Mouse (Mus musculus) induced T-regulatory cell, adult 2 months (primary cell): Measurements from ENCODE around the gene Enah.

ENCODE experiments used
- DNase-seq: peaks from one replicate; pipeline ENCODE4 v3.0.0-alpha.2; 2012; ENCODE audit warnings: low read depth

The Enah gene

GRCm38 (mm10) chr1:181963351-181963750 is 56.4 kb downstream of the Enah start:
- DNase-seq: no peak

- no peak for DNase-seq
Observed at GRCm38 (mm10) chr1:181960383-181960782, 59.4 kb downstream of the Enah start.

- DNase-seq: no peak
Observed at GRCm38 (mm10) chr1:181958392-181958791, 61.4 kb downstream of the Enah start.

- no peak for DNase-seq
Observed at GRCm38 (mm10) chr1:181957736-181958135, 62.1 kb downstream of the Enah start.

GRCm38 (mm10) chr1:181953547-181953946 is 66.2 kb downstream of the Enah start:
- no peak for DNase-seq

- peak; percentile 40 for DNase-seq
Observed at GRCm38 (mm10) chr1:181951266-181951665, 68.5 kb downstream of the Enah start.

GRCm38 (mm10) chr1:181950721-181951120 is 69.1 kb downstream of the Enah start:
- peak; percentile 65 for DNase-seq

GRCm38 (mm10) chr1:181948191-181948590 is 71.6 kb downstream of the Enah start:
- DNase-seq: no peak

- no peak for DNase-seq
Observed at GRCm38 (mm10) chr1:181937064-181937463, 82.7 kb downstream of the Enah start.

GRCm38 (mm10) chr1:181928388-181928787 is 91.4 kb downstream of the Enah start:
- DNase-seq: peak; percentile 22

- DNase-seq: no peak
Observed at GRCm38 (mm10) chr1:181923384-181923783, 96.4 kb downstream of the Enah start.

- peak; percentile 32 for DNase-seq
Observed at GRCm38 (mm10) chr1:181921580-181922494, 98.0 kb downstream of the Enah start.

GRCm38 (mm10) chr1:181911841-181912240 is 107.9 kb downstream of the Enah start:
- DNase-seq: no peak

GRCm38 (mm10) chr1:181901706-181902373 is 118.0 kb downstream of the Enah start:
- no peak for DNase-seq

- no peak for DNase-seq
Observed at GRCm38 (mm10) chr1:181900846-181901245, 118.9 kb downstream of the Enah start.

GRCm38 (mm10) chr1:181898961-181899360 is 120.8 kb downstream of the Enah start:
- no peak for DNase-seq

- DNase-seq: no peak
Observed at GRCm38 (mm10) chr1:181896991-181897390, 122.8 kb downstream of the Enah start.

- DNase-seq: no peak
Observed at GRCm38 (mm10) chr1:181893721-181894120, 126.1 kb downstream of the Enah start.

GRCm38 (mm10) chr1:181889670-181890069 is 130.1 kb downstream of the Enah start:
- DNase-seq: no peak

- DNase-seq: peak; percentile 93
Observed at GRCm38 (mm10) chr1:181888801-181889200, 131.0 kb downstream of the Enah start.

GRCm38 (mm10) chr1:181881532-181881931 is 138.3 kb downstream of the Enah start:
- peak; percentile 88 for DNase-seq

GRCm38 (mm10) chr1:181880752-181881325 is 139.0 kb downstream of the Enah start:
- peak; percentile 65 for DNase-seq

GRCm38 (mm10) chr1:181878436-181878835 is 141.4 kb downstream of the Enah start:
- no peak for DNase-seq
